Mouse (Mus musculus): Measurements from ENCODE around the gene Ccl9. TPM values are rescaled to one million over a fixed set of nuclear protein-coding genes. Genes with fewer than 3 reads are reported as not detected.

Gene Ccl9
- polyA plus RNA-seq, 1 experiment from 2014 or later: 1.5 TPM

GRCm38 (mm10) chr11:83583450-83583754, 5.0 kb upstream of the Ccl9 start:
- Histone ChIP-seq H3K9me3 (ENCODE audit: control insufficient read depth, low read length) (no peaks in the 10 kb centered on the region), H3K9ac (ENCODE audit: low read length) (no peak overlapping the region), H3K4me2 (no peak overlapping the region), H3K36me3 (ENCODE audit: control insufficient read depth, insufficient read depth, low read length) (no peaks in the 10 kb centered on the region), H3K4me1 (ENCODE audit: control insufficient read depth, insufficient read depth, low read length) (no peaks in the 10 kb centered on the region), H3K4me3 (ENCODE audit: low read depth, low read length) (no peak overlapping the region), H3K27ac (ENCODE audit: low read depth, low read length) (no peak overlapping the region), H3K27me3 (ENCODE audit: control insufficient read depth, insufficient read depth, low read length) (no peaks in the 10 kb centered on the region)
- ATAC-seq (ENCODE audit: low FRiP score) (no peak), DNase-seq (ENCODE audit: low spot score, missing footprints) (no peak)

- ATAC-seq (ENCODE audit: low FRiP score) (no peak), DNase-seq (ENCODE audit: low spot score, missing footprints) (no peak)
- no peaks in the 10 kb centered on the region for H3K27me3 ChIP-seq (ENCODE audit: control insufficient read depth, insufficient read depth, low read length)
- H3K9me3 ChIP-seq (ENCODE audit: control insufficient read depth, low read length): no peaks in the 10 kb centered on the region
- no peaks in the 10 kb centered on the region for H3K4me1 ChIP-seq (ENCODE audit: control insufficient read depth, insufficient read depth, low read length)
- no peaks in the 10 kb centered on the region for H3K36me3 ChIP-seq (ENCODE audit: control insufficient read depth, insufficient read depth, low read length)
- H3K27ac ChIP-seq (ENCODE audit: low read depth, low read length): no peak overlapping the region
- H3K9ac ChIP-seq (ENCODE audit: low read length): no peak overlapping the region
- H3K4me2 ChIP-seq: no peak overlapping the region
- 79% methylated on average over 4 of the region's 4 CpGs for WGBS
- H3K4me3 ChIP-seq (ENCODE audit: low read depth, low read length): no peak overlapping the region
These were observed 4.4 kb upstream of the Ccl9 start for GRCm38 (mm10) chr11:83582626-83583449.

- no peak for ATAC-seq (ENCODE audit: low FRiP score)
- H3K4me1 ChIP-seq (ENCODE audit: control insufficient read depth, insufficient read depth, low read length): no peaks in the 10 kb centered on the region
- H3K36me3 ChIP-seq (ENCODE audit: control insufficient read depth, insufficient read depth, low read length): no peaks in the 10 kb centered on the region
- no peak overlapping the region for H3K4me2 ChIP-seq
- H3K27ac ChIP-seq (ENCODE audit: low read depth, low read length): no peak overlapping the region
- H3K9ac ChIP-seq (ENCODE audit: low read length): no peak overlapping the region
- no peaks in the 10 kb centered on the region for H3K27me3 ChIP-seq (ENCODE audit: control insufficient read depth, insufficient read depth, low read length)
- 79% methylated on average over 4 of the region's 4 CpGs for WGBS
- no peak overlapping the region for H3K4me3 ChIP-seq (ENCODE audit: low read depth, low read length)
- no peaks in the 10 kb centered on the region for H3K9me3 ChIP-seq (ENCODE audit: control insufficient read depth, low read length)
- DNase-seq (ENCODE audit: low spot score, missing footprints): no peak
These were observed 3.5 kb upstream of the Ccl9 start for GRCm38 (mm10) chr11:83581626-83582610.

- Histone ChIP-seq H3K4me3 (ENCODE audit: low read depth, low read length) (no peak overlapping the region), H3K4me1 (ENCODE audit: control insufficient read depth, insufficient read depth, low read length) (no peaks in the 10 kb centered on the region), H3K9me3 (ENCODE audit: control insufficient read depth, low read length) (no peaks in the 10 kb centered on the region), H3K27me3 (ENCODE audit: control insufficient read depth, insufficient read depth, low read length) (no peaks in the 10 kb centered on the region), H3K36me3 (ENCODE audit: control insufficient read depth, insufficient read depth, low read length) (no peaks in the 10 kb centered on the region), H3K4me2 (no peak overlapping the region), H3K9ac (ENCODE audit: low read length) (no peak overlapping the region), H3K27ac (ENCODE audit: low read depth, low read length) (no peak overlapping the region)
- ATAC-seq (ENCODE audit: low FRiP score) (no peak), DNase-seq (ENCODE audit: low spot score, missing footprints) (no peak)
- WGBS: 78% methylated on average over 1 of the region's 1 CpGs
These were observed 2.3 kb upstream of the Ccl9 start for GRCm38 (mm10) chr11:83580699-83581232.

- Histone ChIP-seq H3K27me3 (ENCODE audit: control insufficient read depth, insufficient read depth, low read length) (no peaks in the 10 kb centered on the region), H3K27ac (ENCODE audit: low read depth, low read length) (no peak overlapping the region), H3K4me3 (ENCODE audit: low read depth, low read length) (no peak overlapping the region), H3K4me2 (no peak overlapping the region), H3K9me3 (ENCODE audit: control insufficient read depth, low read length) (no peaks in the 10 kb centered on the region), H3K36me3 (ENCODE audit: control insufficient read depth, insufficient read depth, low read length) (no peaks in the 10 kb centered on the region), H3K9ac (ENCODE audit: low read length) (no peak overlapping the region), H3K4me1 (ENCODE audit: control insufficient read depth, insufficient read depth, low read length) (no peaks in the 10 kb centered on the region)
- WGBS: 87% methylated on average over 3 of the region's 3 CpGs
- DNase-seq (ENCODE audit: low spot score, missing footprints): no peak
- no peak for ATAC-seq (ENCODE audit: low FRiP score)
These were observed 563 bp upstream of the Ccl9 start for GRCm38 (mm10) chr11:83578999-83579398.

- ATAC-seq (ENCODE audit: low FRiP score): no peak
- H3K9me3 ChIP-seq (ENCODE audit: control insufficient read depth, low read length): no peaks in the 10 kb centered on the region
- WGBS: 86% methylated on average over 4 of the region's 4 CpGs
These were observed 1.4 kb downstream of the Ccl9 start for GRCm38 (mm10) chr11:83576927-83577555.

GRCm38 (mm10) chr11:83572834-83573233, 5.6 kb downstream of the Ccl9 start:
- Histone ChIP-seq H3K4me1 (ENCODE audit: control insufficient read depth, insufficient read depth, low read length) (no peaks in the 10 kb centered on the region), H3K9me3 (ENCODE audit: control insufficient read depth, low read length) (no peaks in the 10 kb centered on the region), H3K27me3 (ENCODE audit: control insufficient read depth, insufficient read depth, low read length) (no peaks in the 10 kb centered on the region), H3K4me3 (ENCODE audit: low read depth, low read length) (no peak overlapping the region), H3K4me2 (no peak overlapping the region), H3K9ac (ENCODE audit: low read length) (no peak overlapping the region), H3K27ac (ENCODE audit: low read depth, low read length) (no peak overlapping the region), H3K36me3 (ENCODE audit: control insufficient read depth, insufficient read depth, low read length) (no peaks in the 10 kb centered on the region)
- 73% methylated on average over 9 of the region's 9 CpGs for whole genome bisulfite sequencing
- ATAC-seq (ENCODE audit: low FRiP score): no peak
- DNase-seq (ENCODE audit: low spot score, missing footprints): no peak

More at GRCm38 (mm10) chr11:83576927-83577555, 1.4 kb downstream of the Ccl9 start:
- Histone ChIP-seq H3K36me3 (ENCODE audit: control insufficient read depth, insufficient read depth, low read length) (no peaks in the 10 kb centered on the region), H3K4me1 (ENCODE audit: control insufficient read depth, insufficient read depth, low read length) (no peaks in the 10 kb centered on the region), H3K27ac (ENCODE audit: low read depth, low read length) (no peak overlapping the region), H3K4me2 (no peak overlapping the region), H3K9ac (ENCODE audit: low read length) (no peak overlapping the region), H3K4me3 (ENCODE audit: low read depth, low read length) (no peak overlapping the region), H3K27me3 (ENCODE audit: control insufficient read depth, insufficient read depth, low read length) (no peaks in the 10 kb centered on the region)
- no peak for DNase-seq (ENCODE audit: low spot score, missing footprints)

GRCm38 (mm10) chr11:83572223-83572622, 6.2 kb downstream of the Ccl9 start:
- no peak overlapping the region for H3K27ac ChIP-seq (ENCODE audit: low read depth, low read length)
- H3K9me3 ChIP-seq (ENCODE audit: control insufficient read depth, low read length): no peaks in the 10 kb centered on the region
- ATAC-seq (ENCODE audit: low FRiP score): no peak
- WGBS: 92% methylated on average over 8 of the region's 8 CpGs
- no peak overlapping the region for H3K4me3 ChIP-seq (ENCODE audit: low read depth, low read length)
- no peaks in the 10 kb centered on the region for H3K36me3 ChIP-seq (ENCODE audit: control insufficient read depth, insufficient read depth, low read length)
- no peaks in the 10 kb centered on the region for H3K27me3 ChIP-seq (ENCODE audit: control insufficient read depth, insufficient read depth, low read length)
- no peaks in the 10 kb centered on the region for H3K4me1 ChIP-seq (ENCODE audit: control insufficient read depth, insufficient read depth, low read length)
- H3K4me2 ChIP-seq: no peak overlapping the region
- no peak for DNase-seq (ENCODE audit: low spot score, missing footprints)
- no peak overlapping the region for H3K9ac ChIP-seq (ENCODE audit: low read length)

Data from midbrain, embryonic 11.5 days (tissue).